ENCODE assay signal across 7 mouse cellular contexts in the genomic region with DNA sequence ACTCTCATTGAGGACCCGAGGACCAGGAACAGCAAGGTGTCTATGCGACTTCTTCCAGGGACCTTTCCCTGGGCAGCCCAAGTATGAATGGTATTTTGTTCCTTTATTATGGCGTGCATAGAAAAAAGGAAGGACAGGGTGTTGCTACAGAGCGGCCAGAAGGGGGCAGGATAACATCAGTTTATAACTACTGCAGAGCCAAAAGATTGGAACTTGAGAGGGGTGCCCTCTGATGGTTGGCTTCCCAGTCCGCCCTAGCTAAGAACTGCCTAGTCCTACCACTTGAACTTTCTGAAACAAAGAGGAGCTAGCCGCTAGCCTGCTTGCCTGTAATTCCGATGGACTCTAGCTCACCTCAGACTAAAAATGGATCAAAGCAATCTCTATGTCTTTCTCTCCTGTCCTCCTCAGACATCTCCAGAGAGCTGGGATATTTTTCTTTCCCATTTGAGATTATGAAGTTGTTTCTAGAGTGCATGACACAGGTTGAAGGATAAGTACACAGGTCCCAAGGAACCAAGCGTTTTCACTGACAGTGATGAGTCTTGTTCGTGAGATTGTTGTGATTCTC. TPM values are rescaled to one million over a fixed set of nuclear protein-coding genes. Genes with fewer than 3 reads are reported as not detected.
DNase-seq lines count a peak whose midpoint lies in the region; ATAC-seq lines count a peak whose summit lies in the region.

No protein-coding gene starts in this region.

- peak; percentile 55 for DNase-seq in T-cell, adult 2 months (ENCODE audit: low spot score)
- peak; percentile 84 for DNase-seq in cerebellum, adult 9-10 months
- DNase-seq in frontal cortex, postnatal 36 days (ENCODE audit: low spot score in 2 of 2) = peak; percentile 68 to 76
- DNase-seq in left cerebral cortex, adult 8-10 months (ENCODE audit: low spot score in 2 of 2) = peak; percentile 23 to 67
- peak; percentile 51 to 59 for DNase-seq in right cerebral cortex, postnatal 36 days (ENCODE audit: low spot score in 2 of 2)

- ATAC-seq in inflammation-experienced regulatory T-cells, adult 6 months = peak; percentile 77
- peak; percentile 81 for ATAC-seq in megakaryocyte-erythroid progenitor cell, adult 5-6 weeks (replicated peaks; ENCODE audit: low FRiP score, low TSS enrichment, poor library complexity, severe bottlenecking)

RNA-seq across cellular contexts. Expression of a gene that starts 16.5 kb away (rescaled TPM):
- 10 to 100 TPM; 16.2 to 29.9 (median 29.4) TPM for polyA plus RNA-seq in inflammation-experienced regulatory T-cells, adult 6 months (2017; shearing (Covaris generic))
- total RNA-seq in left cerebral cortex, adult 8-10 months (2022) = 10 to 100 TPM; 42.5 to 48.4 (median 46.0) TPM
- 30.5 and 41.7 TPM in 2 replicates for total RNA-seq in megakaryocyte-erythroid progenitor cell, adult 5-6 weeks (2014; fragmentation: Nextera tagmentation)
- 42.1 and 51.2 TPM in 2 replicates for total RNA-seq in megakaryocyte-erythroid progenitor cell, adult 5-6 weeks (2017)

RNA-seq across cellular contexts. Expression of a gene that starts 33.2 kb away (rescaled TPM):
- polyA plus RNA-seq in inflammation-experienced regulatory T-cells, adult 6 months (2017; shearing (Covaris generic)) = not detected
- total RNA-seq in left cerebral cortex, adult 8-10 months (2022) = 10 to 100 TPM; 32.0 to 34.9 (median 33.8) TPM
- not detected in 2 replicates for total RNA-seq in megakaryocyte-erythroid progenitor cell, adult 5-6 weeks (2014; fragmentation: Nextera tagmentation)
- total RNA-seq in megakaryocyte-erythroid progenitor cell, adult 5-6 weeks (2017) = not detected in 2 replicates

Comparison
In these comparisons a context has a peak if more than half of its experiments do, and no peak if none do; other contexts are left out.
1. Peak in every context shown above with its lines: DNase-seq and ATAC-seq.
2. RNA of a gene that starts 33.2 kb away (total RNA-seq): 32.0 to 34.9 TPM in left cerebral cortex, adult 8-10 months; not detected in megakaryocyte-erythroid progenitor cell, adult 5-6 weeks; every median in the first group is over 10 times any median in the second.